Mouse (Mus musculus) kidney, postnatal 14 days (tissue): ENCODE data around the gene Fcho2.
A peak's percentile ranks its signal among the peaks of the same experiment; 100 is the strongest.

Experiments
- DNase-seq: peaks from one replicate; pipeline ENCODE4 v3.0.0; 2022; ENCODE audit warnings: mixed read lengths

Gene Fcho2

GRCm38 (mm10) chr13:98803699-98804098 lies 11.6 kb downstream of the Fcho2 start:
- no peak for DNase-seq

- peak; percentile 40 for DNase-seq
Measured at GRCm38 (mm10) chr13:98802957-98803356, 12.3 kb downstream of the Fcho2 start.

- DNase-seq, result no peak
Measured at GRCm38 (mm10) chr13:98795511-98795910, 19.7 kb downstream of the Fcho2 start.

GRCm38 (mm10) chr13:98792864-98793263 lies 22.4 kb downstream of the Fcho2 start:
- DNase-seq, result no peak

GRCm38 (mm10) chr13:98791693-98792092 lies 23.6 kb downstream of the Fcho2 start:
- no peak for DNase-seq

GRCm38 (mm10) chr13:98786970-98787685 lies 28.1 kb downstream of the Fcho2 start:
- no peak for DNase-seq

GRCm38 (mm10) chr13:98777959-98778358 lies 37.3 kb downstream of the Fcho2 start:
- no peak for DNase-seq

GRCm38 (mm10) chr13:98771484-98771883 lies 43.8 kb downstream of the Fcho2 start:
- DNase-seq, result no peak

- peak; percentile 82 for DNase-seq
Measured at GRCm38 (mm10) chr13:98768329-98768728, 46.9 kb downstream of the Fcho2 start.

GRCm38 (mm10) chr13:98761771-98762170 lies 53.5 kb downstream of the Fcho2 start:
- DNase-seq, result no peak

GRCm38 (mm10) chr13:98755886-98756285 lies 59.4 kb downstream of the Fcho2 start:
- no peak for DNase-seq

GRCm38 (mm10) chr13:98744679-98745078 lies 70.6 kb downstream of the Fcho2 start:
- no peak for DNase-seq

- DNase-seq, result no peak
Measured at GRCm38 (mm10) chr13:98743829-98744228, 71.4 kb downstream of the Fcho2 start.

GRCm38 (mm10) chr13:98743214-98743613 lies 72.0 kb downstream of the Fcho2 start:
- no peak for DNase-seq

- no peak for DNase-seq
Measured at GRCm38 (mm10) chr13:98738213-98738612, 77.0 kb downstream of the Fcho2 start.

GRCm38 (mm10) chr13:98733292-98733691 lies 82.0 kb downstream of the Fcho2 start:
- no peak for DNase-seq

- DNase-seq, result no peak
Measured at GRCm38 (mm10) chr13:98729271-98730062, 85.8 kb downstream of the Fcho2 start.

GRCm38 (mm10) chr13:98726494-98726893 lies 88.8 kb downstream of the Fcho2 start:
- peak; percentile 44 for DNase-seq

- no peak for DNase-seq
Measured at GRCm38 (mm10) chr13:98723430-98723829, 91.8 kb downstream of the Fcho2 start.

- no peak for DNase-seq
Measured at GRCm38 (mm10) chr13:98722296-98722695, 93.0 kb downstream of the Fcho2 start.

- DNase-seq, result no peak
Measured at GRCm38 (mm10) chr13:98716176-98716575, 99.1 kb downstream of the Fcho2 start.

- DNase-seq, result peak; percentile 44
Measured at GRCm38 (mm10) chr13:98715443-98715990, 99.7 kb downstream of the Fcho2 start.

GRCm38 (mm10) chr13:98710655-98711054 lies 104.6 kb downstream of the Fcho2 start:
- no peak for DNase-seq

GRCm38 (mm10) chr13:98710236-98710635 lies 105.0 kb downstream of the Fcho2 start:
- no peak for DNase-seq
